9 mouse cellular contexts compared by ENCODE assay signal in the genomic region with DNA sequence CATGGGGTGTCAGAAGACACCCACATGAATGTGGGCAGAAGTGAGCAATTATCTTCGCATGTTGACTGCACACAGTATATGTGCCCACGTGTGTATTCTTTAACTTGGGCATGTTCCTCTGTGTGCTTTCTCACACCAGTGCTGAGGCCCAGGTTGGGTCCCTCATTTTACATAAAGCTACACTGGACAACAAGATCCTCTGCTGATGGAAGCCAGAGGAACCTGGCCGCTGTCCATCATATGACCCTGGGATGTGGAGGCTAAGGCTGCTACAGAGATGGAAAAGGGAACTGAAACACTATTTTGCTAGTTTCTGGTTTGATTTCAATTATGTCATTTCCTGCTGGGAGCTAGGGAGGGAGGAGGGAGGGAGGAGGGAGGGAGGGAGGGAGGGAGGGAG.
A peak's percentile ranks its signal among the peaks of the same experiment; 100 is the strongest.
DNase-seq lines count a peak whose midpoint lies in the region; ATAC-seq lines count a peak whose summit lies in the region.
"Had no signal": no experiment of that assay in that cellular context is flagged by ENCODE, and none has a peak within 500 bp of the region (broad histone marks: within the 10 kb centered on the region; RNA-seq: fewer than 3 reads in every experiment).

No protein-coding gene starts in this region.

- peak; percentile 48 to 52 for DNase-seq in heart, adult 9 months (ENCODE audit: low spot score in 2 of 2)
- no peak for DNase-seq in heart, adult 8-10 months (ENCODE audit: low spot score)
- DNase-seq in A20 (ENCODE audit: low read depth, low spot score) = peak; percentile 62
- DNase-seq in embryonic facial prominence, embryonic 10.5 days (ENCODE audit: low spot score) = no peak
- no peak for DNase-seq in ovary, postnatal 10 days (ENCODE audit: low spot score)
- DNase-seq in midbrain, embryonic 14.5 days = no peak
- DNase-seq in left cerebral cortex, postnatal 10 days (ENCODE audit: extremely low spot score in 1 of 2, low spot score in 2 of 2) = no peak
- DNase-seq: cerebellum, adult 11-12 months had no signal

- no peak for ATAC-seq in limb, embryonic 13.5 days (ENCODE audit: low FRiP score, low read depth)
- no peak for ATAC-seq in midbrain, embryonic 14.5 days (ENCODE audit: low FRiP score, low TSS enrichment)

- H3K9me3 ChIP-seq in embryonic facial prominence, embryonic 10.5 days = no peaks in the 10 kb centered on the region
- no peaks in the 10 kb centered on the region for H3K9me3 ChIP-seq in limb, embryonic 13.5 days
- no peaks in the 10 kb centered on the region for H3K9me3 ChIP-seq in midbrain, embryonic 14.5 days (ENCODE audit: control insufficient read depth, low read length)

- no peaks in the 10 kb centered on the region for H3K36me3 ChIP-seq in embryonic facial prominence, embryonic 10.5 days (replicated peaks)
- no peaks in the 10 kb centered on the region for H3K36me3 ChIP-seq in limb, embryonic 13.5 days
- H3K36me3 ChIP-seq in midbrain, embryonic 14.5 days (ENCODE audit: control insufficient read depth, insufficient read depth, low read length) = no peaks in the 10 kb centered on the region

- no peak overlapping the region for H3K4me2 ChIP-seq in limb, embryonic 13.5 days (replicated peaks)
- no peak overlapping the region for H3K4me2 ChIP-seq in midbrain, embryonic 14.5 days (ENCODE audit: low read length)

- peak overlapping the region; percentile 85 for H3K27ac ChIP-seq in embryonic facial prominence, embryonic 10.5 days (replicated peaks)
- peak overlapping the region; percentile 61 for H3K27ac ChIP-seq in limb, embryonic 13.5 days
- H3K27ac ChIP-seq in midbrain, embryonic 14.5 days (replicated peaks; ENCODE audit: low read depth, low read length) = no peak overlapping the region

- peaks cover 94% of the 10 kb centered on the region for H3K4me1 ChIP-seq in embryonic facial prominence, embryonic 10.5 days
- H3K4me1 ChIP-seq in limb, embryonic 13.5 days = peaks cover 84% of the 10 kb centered on the region
- H3K4me1 ChIP-seq in midbrain, embryonic 14.5 days (ENCODE audit: control insufficient read depth, insufficient read depth, low read length) = peaks cover 34% of the 10 kb centered on the region

- intact Hi-C loops in left cerebral cortex, postnatal 10 days (cut with DNase I) = no loop called here

- H3K9ac ChIP-seq in limb, embryonic 13.5 days = no peak overlapping the region
- H3K9ac ChIP-seq in midbrain, embryonic 14.5 days (replicated peaks; ENCODE audit: low read length) = no peak overlapping the region

- no peaks in the 10 kb centered on the region for H3K27me3 ChIP-seq in embryonic facial prominence, embryonic 10.5 days (replicated peaks; ENCODE audit: low read depth, poor library complexity, severe bottlenecking)
- H3K27me3 ChIP-seq in limb, embryonic 13.5 days = no peaks in the 10 kb centered on the region
- no peaks in the 10 kb centered on the region for H3K27me3 ChIP-seq in midbrain, embryonic 14.5 days (ENCODE audit: control insufficient read depth, insufficient read depth, low read length)

- WGBS in embryonic facial prominence, embryonic 10.5 days = 86% methylated on average over 3 of the region's 3 CpGs
- WGBS in limb, embryonic 13.5 days = 90% methylated on average over 3 of the region's 3 CpGs
- WGBS in midbrain, embryonic 14.5 days = 91% methylated on average over 3 of the region's 3 CpGs

- no peak overlapping the region for H3K4me3 ChIP-seq in embryonic facial prominence, embryonic 10.5 days
- no peak overlapping the region for H3K4me3 ChIP-seq in limb, embryonic 13.5 days
- no peak overlapping the region for H3K4me3 ChIP-seq in midbrain, embryonic 14.5 days (replicated peaks; ENCODE audit: low read depth, low read length)

Comparison
In these comparisons a context has a peak if more than half of its experiments do, and no peak if none do; other contexts are left out.
1. DNase-seq: peak in heart, adult 9 months (2 of 2) and A20 (single experiment); none in heart, adult 8-10 months (single experiment), embryonic facial prominence, embryonic 10.5 days (single experiment), ovary, postnatal 10 days (single experiment), midbrain, embryonic 14.5 days (single experiment) and left cerebral cortex, postnatal 10 days (0 of 2).